Mouse (Mus musculus) megakaryocyte-erythroid progenitor cell, adult 5 weeks (primary cell): Measurements from ENCODE around the gene Tent5b. TPM values are rescaled to one million over a fixed set of nuclear protein-coding genes. Genes with fewer than 3 reads are reported as not detected.

Experiments
- polyA plus RNA-seq: library from polyadenylated mRNA; stranded (reverse); fragments of >175 nt; gene quantifications from 2 replicates; pipeline ENCODE4 v1.2.3, GENCODE M21; 2012

Gene Tent5b
- polyA plus RNA-seq, result 0.05 and 0.10 TPM in 2 replicates

GRCm38 (mm10) chr4:133479458-133480184, at the start of gene Tent5b:
Gene Tent5b (plus strand): TSS chr4:133480132.

GRCm38 (mm10) chr4:133498160-133498724, 18.3 kb downstream of the Tent5b start, which contains the start of gene Trnp1:
Gene Trnp1 (minus strand): TSS chr4:133498550.

GRCm38 (mm10) chr4:133518601-133519368, 38.9 kb downstream of the Tent5b start, which contains the start of gene Kdf1:
Gene Kdf1 (plus strand): TSS chr4:133518963.

Other genes starting within 250 kb of the Tent5b start
- 17.8 and 27.8 TPM in 2 replicates for gene Map3k6, start 239.3 kb upstream of the Tent5b start, polyA plus RNA-seq
- gene Sytl1, start 217.0 kb upstream of the Tent5b start, polyA plus RNA-seq, result 19.2 TPM in 2 replicates
- 35.7 and 45.4 TPM in 2 replicates for gene Tmem222, start 202.3 kb upstream of the Tent5b start, polyA plus RNA-seq
- gene Wdtc1, start 126.7 kb upstream of the Tent5b start, polyA plus RNA-seq, result 97.5 and 98.3 TPM in 2 replicates
- 62.5 and 66.4 TPM in 2 replicates for gene Slc9a1, start 110.4 kb upstream of the Tent5b start, polyA plus RNA-seq
- gene Trnp1, start 18.4 kb downstream of the Tent5b start, polyA plus RNA-seq, result 0.10 and 0.85 TPM in 2 replicates
- gene Kdf1, start 38.8 kb downstream of the Tent5b start, polyA plus RNA-seq, result 0.09 TPM in 1 of 2 replicates, not detected in the other
- gene Nudc, start 65.9 kb downstream of the Tent5b start, polyA plus RNA-seq, result 465 and 673 TPM in 2 replicates
- 3.7 and 6.3 TPM in 2 replicates for gene Nr0b2, start 73.2 kb downstream of the Tent5b start, polyA plus RNA-seq
- gene Gpatch3, start 94.6 kb downstream of the Tent5b start, polyA plus RNA-seq, result 15.9 and 22.6 TPM in 2 replicates
- 59.1 and 63.0 TPM in 2 replicates for gene Gpn2, start 104.2 kb downstream of the Tent5b start, polyA plus RNA-seq
- 34.4 and 37.5 TPM in 2 replicates for gene Sfn, start 122.0 kb downstream of the Tent5b start, polyA plus RNA-seq
- gene Zdhhc18, start 170.0 kb downstream of the Tent5b start, polyA plus RNA-seq, result 60.6 and 62.1 TPM in 2 replicates
- 12.9 and 13.3 TPM in 2 replicates for gene Pigv, start 192.5 kb downstream of the Tent5b start, polyA plus RNA-seq